Mouse (Mus musculus) embryonic facial prominence, embryonic 12.5 days (tissue): ENCODE data around the gene Ier5. TPM values are rescaled to one million over a fixed set of nuclear protein-coding genes. Genes with fewer than 3 reads are reported as not detected.
A peak's percentile ranks its signal among the peaks of the same experiment; 100 is the strongest.

Source experiments
- ATAC-seq: fragments of 200-750 bp; cut with Nextera tagmentation; 2 replicates; pipeline ENCODE4 v1.8.0; 2017; ENCODE audit not compliant: insufficient number of reproducible peaks, insufficient read depth, low FRiP score, low TSS enrichment
- H3K27ac ChIP-seq: fragments of 300-500 bp; sonication (generic); 2 replicates; pipeline ENCODE4 v1.5.1; 2016; ENCODE audit warnings: mild to moderate bottlenecking
- H3K27me3 ChIP-seq: fragments of 300-500 bp; sonication (generic); 2 replicates; pipeline ENCODE4 v1.6.1; 2016; ENCODE audit warnings: mild to moderate bottlenecking, moderate library complexity
- H3K36me3 ChIP-seq: fragments of 300-500 bp; sonication (generic); 2 replicates; pipeline ENCODE4 v1.6.1; 2016; ENCODE audit warnings: mild to moderate bottlenecking
- H3K4me1 ChIP-seq: fragments of 300-500 bp; sonication (generic); 2 replicates; pipeline ENCODE4 v1.6.1; 2016
- H3K4me2 ChIP-seq: fragments of 300-500 bp; sonication (generic); replicated peaks from 2 replicates; pipeline ENCODE4 v1.6.1; 2016; ENCODE audit warnings: mild to moderate bottlenecking, moderate library complexity
- H3K4me3 ChIP-seq: fragments of 300-500 bp; sonication (generic); 2 replicates; pipeline ENCODE4 v1.5.1; 2016; ENCODE audit warnings: mild to moderate bottlenecking
- H3K9ac ChIP-seq: fragments of 300-500 bp; sonication (generic); 2 replicates; pipeline ENCODE4 v1.6.1; 2016; ENCODE audit warnings: mild to moderate bottlenecking, moderate library complexity
- H3K9me3 ChIP-seq: fragments of 300-500 bp; sonication (generic); 2 replicates; pipeline ENCODE4 v1.6.1; 2016; ENCODE audit warnings: mild to moderate bottlenecking, moderate library complexity
- WGBS: fragments of 180-500 bp; shearing (Covaris S2); methylation state at CpG from one replicate; pipeline ENCODE4 v1.1.7; 2016; 5-methylcytosine and 5-hydroxymethylcytosine counted together
- polyA plus RNA-seq: library from polyadenylated mRNA; unstranded; fragments of >200 nt; fragmentation: Nextera tagmentation; extraction: Ambion mirVana; gene quantifications from 2 replicates; pipeline ENCODE4 v1.2.1, GENCODE M21; 2016

Ier5 gene
- polyA plus RNA-seq, 1 experiment from 2014 or later: 19.9 TPM

- Histone ChIP-seq H3K27me3 (no peaks in the 10 kb centered on the region), H3K9ac (no peak overlapping the region), H3K27ac (0 out of 2 replicates have a peak overlapping the region, but pooled peaks have one; percentile 36), H3K4me2 (no peak overlapping the region), H3K36me3 (no peaks in the 10 kb centered on the region), H3K9me3 (no peaks in the 10 kb centered on the region), H3K4me1 (peaks cover 44% of the 10 kb centered on the region), H3K4me3 (no peak overlapping the region)
- WGBS: 4% methylated on average over 5 of the region's 5 CpGs
- 0 out of 2 replicates have a peak, but pooled peaks have one; percentile 44 for ATAC-seq
Measured at GRCm38 (mm10) chr1:155048947-155049346, 50.5 kb downstream of the Ier5 start.

Other genes starting within 250 kb of the Ier5 start
- 1.8 and 2.7 TPM in 2 replicates for gene Cacna1e, start 215.1 kb downstream of the Ier5 start, polyA plus RNA-seq
- gene Mr1, start 47.2 kb upstream of the Ier5 start, polyA plus RNA-seq: 4.6 and 6.2 TPM in 2 replicates
- 109 and 113 TPM in 2 replicates for gene Stx6, start 59.1 kb upstream of the Ier5 start, polyA plus RNA-seq
- 6.8 and 6.9 TPM in 2 replicates for gene BC034090, start 144.8 kb upstream of the Ier5 start, polyA plus RNA-seq